Comparison of ENCODE assay signal across 8 mouse cellular contexts in the genomic region with DNA sequence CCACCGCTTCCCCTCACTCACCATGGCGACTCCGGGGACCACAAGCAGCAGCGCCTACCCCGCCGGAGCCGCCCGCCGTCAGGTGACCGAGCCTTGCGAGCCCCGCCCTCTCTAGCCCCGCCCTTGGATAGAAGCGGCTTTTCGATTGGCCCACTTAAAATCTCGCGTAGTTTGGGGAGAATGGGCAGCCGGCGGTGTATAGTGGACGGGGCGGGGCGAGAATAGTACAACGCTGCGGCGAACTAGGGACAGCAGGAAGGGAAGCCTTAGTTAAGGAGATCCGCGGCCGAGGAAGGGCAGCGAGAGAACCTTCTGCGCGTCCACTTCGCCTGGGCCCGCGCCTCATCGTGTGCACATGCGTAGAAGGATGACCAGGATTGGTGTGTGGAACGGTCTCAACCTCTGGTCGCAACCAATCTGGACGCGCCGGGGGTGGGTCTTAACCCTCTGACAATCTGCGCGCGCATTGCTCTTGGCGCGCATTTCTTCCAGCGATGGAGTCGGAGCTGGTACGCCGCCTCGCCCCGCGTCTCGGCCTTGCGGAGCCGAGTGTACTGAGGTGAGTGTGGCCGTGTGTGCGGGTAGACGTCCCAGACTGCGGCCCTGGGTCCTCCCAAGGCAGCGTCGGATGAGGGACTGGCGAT. TPM values are rescaled to one million over a fixed set of nuclear protein-coding genes. Genes with fewer than 3 reads are reported as not detected.
DNase-seq lines count a peak whose midpoint lies in the region; ATAC-seq lines count a peak whose summit lies in the region.

A gene (plus strand): TSS at position 199 of the 644 bp plus-strand sequence.
A gene (minus strand): TSS at position 369 of the 644 bp plus-strand sequence.

- H3K9ac ChIP-seq in kidney, embryonic 15.5 days: peak within 1 kb of the TSS; percentile 96

- peak within 1 kb of the TSS; percentile 78 for H3K4me2 ChIP-seq in kidney, embryonic 15.5 days

- ATAC-seq in erythroblast, adult 5-6 weeks (replicated peaks; ENCODE audit: low FRiP score, poor library complexity, severe bottlenecking): peak; percentile 94
- ATAC-seq in kidney, embryonic 15.5 days (replicated peaks; ENCODE audit: low FRiP score): peak; percentile 99
- ATAC-seq in monocyte, adult 5-6 weeks (replicated peaks; ENCODE audit: insufficient number of reproducible peaks, low FRiP score, low TSS enrichment, poor library complexity, severe bottlenecking): peak; percentile 91

- H3K4me3 ChIP-seq in heart, embryonic 10.5 days: peak within 1 kb of the TSS; percentile 96
- peak within 1 kb of the TSS; percentile 90 for H3K4me3 ChIP-seq in kidney, embryonic 15.5 days (replicated peaks)

- H3K27me3 ChIP-seq in heart, embryonic 10.5 days (ENCODE audit: insufficient read depth, poor library complexity, severe bottlenecking): no peaks in the 10 kb centered on the region
- H3K27me3 ChIP-seq in kidney, embryonic 15.5 days: no peaks in the 10 kb centered on the region

- no peaks in the 10 kb centered on the region for H3K9me3 ChIP-seq in heart, embryonic 10.5 days
- no peaks in the 10 kb centered on the region for H3K9me3 ChIP-seq in kidney, embryonic 15.5 days (replicated peaks)

- DNase-seq in B cell, adult 2 months: peak; percentile 96 to 97
- DNase-seq in brain, adult 2 months (ENCODE audit: low read depth, low spot score): peak; percentile 98
- DNase-seq in heart, embryonic 10.5 days (ENCODE audit: low spot score): peak; percentile 99
- peak; percentile 98 for DNase-seq in liver
- DNase-seq in spleen, postnatal 4 days (ENCODE audit: low spot score in 2 of 2): peak; percentile 96 to 98

- H3K4me1 ChIP-seq in heart, embryonic 10.5 days: peaks cover 6% of the 10 kb centered on the region; the same call in 1 of the 2 replicates
- peaks cover 28% of the 10 kb centered on the region for H3K4me1 ChIP-seq in kidney, embryonic 15.5 days

- under 1% methylated on average over 63 of the region's 63 CpGs for WGBS in heart, embryonic 10.5 days
- under 1% methylated on average over 63 of the region's 63 CpGs for WGBS in kidney, embryonic 15.5 days

- H3K36me3 ChIP-seq in heart, embryonic 10.5 days: peaks cover 24% of the 10 kb centered on the region
- H3K36me3 ChIP-seq in kidney, embryonic 15.5 days: peaks cover 29% of the 10 kb centered on the region

- H3K27ac ChIP-seq in heart, embryonic 10.5 days: peak within 1 kb of the TSS; percentile 97
- peak within 1 kb of the TSS; percentile 99 for H3K27ac ChIP-seq in kidney, embryonic 15.5 days

RNA-seq across cellular contexts. Expression of the first gene that starts in this region (rescaled TPM):
- total RNA-seq in erythroblast, adult 5-6 weeks (2015; ENCODE audit: low replicate concordance): 38.2 and 48.5 TPM in 2 replicates
- 47.6 and 89.5 TPM in 2 replicates for total RNA-seq in erythroblast, adult 5-6 weeks (2017; ENCODE audit: low replicate concordance)
- 89.3 and 122 TPM in 2 replicates for polyA plus RNA-seq in heart, embryonic 10.5 days (2016; fragmentation: Nextera tagmentation; extraction: Ambion mirVana)
- polyA plus RNA-seq in kidney, embryonic 15.5 days (2015; fragmentation: Nextera tagmentation; extraction: Ambion mirVana): 110 and 111 TPM in 2 replicates
- 31.5 to 60.2 TPM (median 50.3 TPM) in 3 replicates for total RNA-seq in monocyte, adult 5-6 weeks (2017)

RNA-seq across cellular contexts. Expression of the second gene that starts in this region (rescaled TPM):
- 54.8 and 68.4 TPM in 2 replicates for total RNA-seq in erythroblast, adult 5-6 weeks (2015; ENCODE audit: low replicate concordance)
- total RNA-seq in erythroblast, adult 5-6 weeks (2017; ENCODE audit: low replicate concordance): 50.0 and 53.9 TPM in 2 replicates
- polyA plus RNA-seq in heart, embryonic 10.5 days (2016; fragmentation: Nextera tagmentation; extraction: Ambion mirVana): 124 and 136 TPM in 2 replicates
- polyA plus RNA-seq in kidney, embryonic 15.5 days (2015; fragmentation: Nextera tagmentation; extraction: Ambion mirVana): 142 and 144 TPM in 2 replicates
- total RNA-seq in monocyte, adult 5-6 weeks (2017): 111 to 131 TPM (median 112 TPM) in 3 replicates

Comparison
In these comparisons a context has a peak if more than half of its experiments do, and no peak if none do; other contexts are left out.
1. Peak in every context shown above with its lines: DNase-seq, ATAC-seq, H3K4me3 ChIP-seq and H3K27ac ChIP-seq.